ENCODE assay signal across 13 mouse cellular contexts in genomic region chr3:50269680-50270079, GRCm38 (mm10).
DNase-seq lines count a peak whose midpoint lies in the region; ATAC-seq lines count a peak whose summit lies in the region.
"Had no signal": no experiment of that assay in that cellular context is flagged by ENCODE, and none has a peak within 500 bp of the region (broad histone marks: within the 10 kb centered on the region; RNA-seq: fewer than 3 reads in every experiment).

No protein-coding gene starts in this region.

- peak; percentile 87 for ATAC-seq in frontal cortex, adult (ENCODE audit: low TSS enrichment)
- ATAC-seq: forebrain, embryonic 13.5 days; lung, postnatal 0 days had no signal

- no peak for DNase-seq in frontal cortex, postnatal 10 days (ENCODE audit: low spot score in 2 of 2)
- peak; percentile 61 to 62 for DNase-seq in cerebellum, adult 18-20 months
- DNase-seq in cerebellum, postnatal 36 days, result peak; percentile 64 to 68
- DNase-seq in left cerebral cortex, postnatal 4 days, result peak; percentile 22
- no peak for DNase-seq in kidney, postnatal 10 days
- no peak for DNase-seq in urinary bladder, postnatal 4 days (ENCODE audit: low spot score in 2 of 2)
- no peak for DNase-seq in adrenal gland, postnatal 36 days
- DNase-seq: B cell, adult 2 months; kidney, adult 9 months; thymus, adult 2 months had no signal

- intact Hi-C loops in left cerebral cortex, postnatal 4 days (cut with DNase I), result no loop called here

Comparison
In these comparisons a context has a peak if more than half of its experiments do, and no peak if none do; other contexts are left out.
1. DNase-seq: peak in cerebellum, adult 18-20 months (2 of 2), cerebellum, postnatal 36 days (2 of 2) and left cerebral cortex, postnatal 4 days (single experiment); none in frontal cortex, postnatal 10 days (0 of 2), kidney, postnatal 10 days (single experiment), urinary bladder, postnatal 4 days (0 of 2) and adrenal gland, postnatal 36 days (0 of 2).